Mouse (Mus musculus): Measurements from ENCODE around the gene Efna4. TPM values are rescaled to one million over a fixed set of nuclear protein-coding genes. Genes with fewer than 3 reads are reported as not detected.
A peak's percentile ranks its signal among the peaks of the same experiment; 100 is the strongest.

The Efna4 gene
- polyA plus RNA-seq, 1 experiment from 2014 or later = 0.36 TPM

DNA sequence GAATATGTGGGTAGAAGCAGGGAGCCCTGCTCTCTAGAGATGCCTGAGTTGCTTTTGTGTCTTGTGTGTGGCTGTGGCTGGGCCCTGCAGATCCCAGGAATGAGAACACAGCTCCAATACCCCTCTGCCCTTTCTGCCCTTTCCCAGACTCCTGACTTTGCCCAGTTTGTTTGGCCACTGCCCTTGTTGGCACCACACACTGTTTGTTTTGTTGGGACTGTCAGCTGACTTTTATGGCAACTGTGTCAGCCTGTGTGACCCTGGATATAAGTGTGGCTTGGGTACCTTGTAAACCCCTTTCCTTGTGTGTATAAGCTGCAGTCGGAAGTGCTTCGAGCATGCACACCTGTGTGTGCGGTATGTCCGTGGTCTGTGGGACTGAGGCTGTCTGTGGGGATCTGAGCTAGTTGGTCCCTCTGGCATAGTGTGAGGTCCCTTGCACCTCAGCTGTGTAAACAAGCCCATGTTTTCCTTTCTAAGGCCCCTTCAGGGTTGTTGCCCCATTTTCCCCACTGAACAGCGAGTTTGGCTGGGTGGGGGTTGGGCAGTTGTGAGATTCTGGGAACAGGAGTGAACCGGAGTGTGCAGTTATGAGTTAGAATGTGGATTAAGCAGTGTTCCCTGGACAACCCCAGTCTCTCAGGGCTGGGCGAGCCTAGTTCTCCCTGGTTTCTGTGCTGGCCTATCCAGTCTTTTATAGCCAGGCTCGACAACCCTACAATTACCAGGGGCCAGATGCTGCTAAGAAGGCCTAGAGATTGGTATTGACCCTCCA is 32.1 kb downstream of the Efna4 start:
- H3K4me3 ChIP-seq (ENCODE audit: low read depth, low read length) = no peak overlapping the region
- no peaks in the 10 kb centered on the region for H3K9me3 ChIP-seq (ENCODE audit: low read length)
- H3K9ac ChIP-seq (replicated peaks) = peak overlapping the region; percentile 34
- TF ChIP-seq EP300 (IDR thresholded peaks at IDR 0.05; ENCODE audit: low read depth) (no peak), CTCF (IDR thresholded peaks at IDR 0.05; ENCODE audit: low read depth) (no peak)
- H3K4me1 ChIP-seq (ENCODE audit: insufficient read depth) = peaks cover 5% of the 10 kb centered on the region
- WGBS (ENCODE audit: insufficient replicate concordance) = 65% methylated on average over 8 of the region's 8 CpGs
- peak overlapping the region; percentile 55 for H3K27ac ChIP-seq (ENCODE audit: low read depth)
- DNase-seq = no peak
- no peak overlapping the region for H3K4me2 ChIP-seq (ENCODE audit: low read depth, low read length)
- H3K36me3 ChIP-seq (replicated peaks; ENCODE audit: insufficient read depth, low read length) = no peaks in the 10 kb centered on the region
- H3K27me3 ChIP-seq (ENCODE audit: insufficient read depth, low read length) = no peaks in the 10 kb centered on the region
- peak; percentile 83 for ATAC-seq

DNA sequence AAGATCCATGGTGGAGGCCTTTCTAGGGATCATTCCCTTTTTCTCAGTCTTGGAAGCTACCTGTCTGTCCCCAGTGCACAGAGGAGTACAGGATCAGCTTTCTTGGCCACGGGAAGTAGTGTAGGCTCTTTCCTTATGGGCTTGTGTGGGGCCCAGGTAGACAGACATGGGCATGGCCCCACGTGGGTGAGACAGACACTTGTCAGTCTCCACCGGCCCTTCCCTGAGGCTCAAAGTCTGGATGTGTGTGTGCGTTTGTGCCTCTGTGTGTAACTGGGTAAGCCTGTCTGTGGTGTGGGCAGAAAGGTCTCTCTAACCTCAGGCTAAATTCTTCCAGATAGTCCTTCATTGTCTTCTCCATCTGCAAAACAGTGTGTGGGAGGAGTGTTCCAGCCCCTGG is 32.7 kb downstream of the Efna4 start:
- ATAC-seq (no peak), DNase-seq (no peak)
- WGBS (ENCODE audit: insufficient replicate concordance) = 60% methylated on average over 4 of the region's 4 CpGs
- no peak overlapping the region for H3K4me3 ChIP-seq (ENCODE audit: low read depth, low read length)
- peaks cover 5% of the 10 kb centered on the region for H3K4me1 ChIP-seq (ENCODE audit: insufficient read depth)
- H3K36me3 ChIP-seq (replicated peaks; ENCODE audit: insufficient read depth, low read length) = no peaks in the 10 kb centered on the region
- H3K27ac ChIP-seq (ENCODE audit: low read depth) = peak overlapping the region; percentile 55
- H3K9ac ChIP-seq (replicated peaks) = peak overlapping the region; percentile 34
- no peaks in the 10 kb centered on the region for H3K9me3 ChIP-seq (ENCODE audit: low read length)
- 0 out of 2 replicates have a peak, but pooled peaks cover 2% of the 10 kb centered on the region for H3K27me3 ChIP-seq (ENCODE audit: insufficient read depth, low read length)
- no peak overlapping the region for H3K4me2 ChIP-seq (ENCODE audit: low read depth, low read length)
- TF ChIP-seq CTCF (IDR thresholded peaks at IDR 0.05; ENCODE audit: low read depth) (no peak), EP300 (IDR thresholded peaks at IDR 0.05; ENCODE audit: low read depth) (no peak)

DNA sequence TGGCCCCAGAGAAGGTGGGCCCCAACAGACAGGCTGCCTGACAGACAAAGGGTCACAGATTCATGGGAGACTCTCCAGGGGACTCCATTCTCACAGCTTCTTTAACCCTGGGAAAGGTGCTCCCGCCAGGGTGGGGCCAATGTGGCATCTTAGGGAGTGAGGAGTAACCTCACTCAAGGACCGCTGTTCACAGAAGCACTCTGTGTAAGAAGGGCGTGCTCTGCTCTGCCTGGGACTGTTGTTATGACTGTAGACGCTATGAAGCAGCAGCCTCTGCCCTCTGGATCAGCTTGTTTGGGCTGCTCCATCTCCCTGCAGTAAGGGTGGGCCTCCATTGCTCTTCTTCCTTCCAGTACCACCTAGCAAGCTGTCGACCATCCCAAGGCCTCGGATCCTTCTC is 33.4 kb downstream of the Efna4 start:
- no peak for ATAC-seq
- Histone ChIP-seq H3K27ac (ENCODE audit: low read depth) (no peak overlapping the region), H3K4me1 (ENCODE audit: insufficient read depth) (peaks cover 5% of the 10 kb centered on the region), H3K4me3 (ENCODE audit: low read depth, low read length) (no peak overlapping the region), H3K27me3 (ENCODE audit: insufficient read depth, low read length) (0 out of 2 replicates have a peak, but pooled peaks cover 3% of the 10 kb centered on the region), H3K9ac (replicated peaks) (no peak overlapping the region), H3K36me3 (replicated peaks; ENCODE audit: insufficient read depth, low read length) (no peaks in the 10 kb centered on the region), H3K4me2 (ENCODE audit: low read depth, low read length) (no peak overlapping the region), H3K9me3 (ENCODE audit: low read length) (no peaks in the 10 kb centered on the region)
- TF ChIP-seq CTCF (IDR thresholded peaks at IDR 0.05; ENCODE audit: low read depth) (no peak), EP300 (IDR thresholded peaks at IDR 0.05; ENCODE audit: low read depth) (no peak)
- 72% methylated on average over 6 of the region's 6 CpGs for WGBS (ENCODE audit: insufficient replicate concordance)
- no peak for DNase-seq

DNA sequence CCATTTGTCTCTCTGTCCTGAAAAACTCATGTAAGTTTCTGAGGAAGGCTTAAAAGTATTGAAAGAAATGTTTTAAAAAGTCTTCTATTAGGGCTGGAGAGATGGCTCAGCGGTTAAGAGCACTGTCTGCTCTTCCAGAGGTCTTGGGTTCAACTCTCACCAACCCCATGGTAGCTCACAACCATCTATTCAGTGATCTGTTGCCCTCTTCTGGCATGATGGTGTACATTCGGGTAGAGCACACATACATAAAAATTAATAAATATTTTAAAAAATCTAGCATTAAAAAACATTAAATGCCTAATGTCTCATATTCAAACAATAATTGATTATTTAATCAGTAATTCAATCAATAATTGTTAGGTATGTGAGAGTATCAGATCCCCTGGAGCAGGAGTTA is 37.3 kb downstream of the Efna4 start:
- Histone ChIP-seq H3K27ac (ENCODE audit: low read depth) (peak overlapping the region; percentile 86), H3K4me3 (ENCODE audit: low read depth, low read length) (no peak overlapping the region), H3K4me2 (ENCODE audit: low read depth, low read length) (no peak overlapping the region), H3K4me1 (ENCODE audit: insufficient read depth) (peaks cover 5% of the 10 kb centered on the region), H3K27me3 (ENCODE audit: insufficient read depth, low read length) (0 out of 2 replicates have a peak, but pooled peaks cover 3% of the 10 kb centered on the region), H3K9me3 (ENCODE audit: low read length) (no peaks in the 10 kb centered on the region), H3K9ac (replicated peaks) (no peak overlapping the region), H3K36me3 (replicated peaks; ENCODE audit: insufficient read depth, low read length) (no peaks in the 10 kb centered on the region)
- peak; percentile 35 for ATAC-seq
- no peak for DNase-seq
- 62% methylated on average over 2 of the region's 2 CpGs for WGBS (ENCODE audit: insufficient replicate concordance)
- TF ChIP-seq EP300 (IDR thresholded peaks at IDR 0.05; ENCODE audit: low read depth) = no peak
- TF ChIP-seq CTCF (IDR thresholded peaks at IDR 0.05; ENCODE audit: low read depth) = peak; percentile 43

DNA sequence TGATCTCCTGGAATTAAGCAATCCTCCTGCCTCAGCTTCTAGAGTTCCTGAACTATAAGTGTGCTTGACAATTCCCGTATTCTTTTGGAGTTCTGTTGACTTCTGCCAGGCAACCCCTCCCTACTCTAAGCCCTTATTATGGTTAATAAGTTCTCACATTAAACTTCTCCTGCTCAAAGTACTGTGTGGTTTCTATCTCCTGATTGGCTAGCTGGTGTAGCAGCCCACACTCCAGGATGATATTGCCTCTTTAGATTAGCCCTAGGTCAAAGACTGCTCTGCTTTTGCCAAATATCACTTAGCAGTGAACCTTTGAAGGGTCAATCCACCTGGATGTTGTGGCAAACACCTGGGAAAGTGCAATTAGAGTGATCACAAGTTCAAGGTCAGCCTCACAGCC is 37.8 kb downstream of the Efna4 start:
- ATAC-seq = peak; percentile 87
- Histone ChIP-seq H3K9me3 (ENCODE audit: low read length) (no peaks in the 10 kb centered on the region), H3K27me3 (ENCODE audit: insufficient read depth, low read length) (0 out of 2 replicates have a peak, but pooled peaks cover 3% of the 10 kb centered on the region), H3K9ac (replicated peaks) (peak overlapping the region; percentile 51; the same call in 1 of the 2 replicates), H3K27ac (ENCODE audit: low read depth) (peak overlapping the region; percentile 86), H3K4me1 (ENCODE audit: insufficient read depth) (peaks cover 5% of the 10 kb centered on the region), H3K4me3 (ENCODE audit: low read depth, low read length) (peak overlapping the region; percentile 24), H3K4me2 (ENCODE audit: low read depth, low read length) (peak overlapping the region; percentile 67), H3K36me3 (replicated peaks; ENCODE audit: insufficient read depth, low read length) (no peaks in the 10 kb centered on the region)
- TF ChIP-seq EP300 (IDR thresholded peaks at IDR 0.05; ENCODE audit: low read depth) = peak; percentile 24; the same call in 1 of the 2 replicates
- TF ChIP-seq CTCF (IDR thresholded peaks at IDR 0.05; ENCODE audit: low read depth) = no peak
- 44% methylated on average over 1 of the region's 1 CpGs for WGBS (ENCODE audit: insufficient replicate concordance)
- DNase-seq = no peak

GRCm38 (mm10) chr3:89299499-89299898 is 38.3 kb downstream of the Efna4 start:
- peak; percentile 22 for ATAC-seq
- H3K9ac ChIP-seq (replicated peaks) = peak overlapping the region; percentile 51; the same call in 1 of the 2 replicates
- 5% methylated on average over 14 of the region's 14 CpGs for WGBS (ENCODE audit: insufficient replicate concordance)

More at GRCm38 (mm10) chr3:89299499-89299898, 38.3 kb downstream of the Efna4 start:
- TF ChIP-seq EP300 (IDR thresholded peaks at IDR 0.05; ENCODE audit: low read depth) (no peak), CTCF (IDR thresholded peaks at IDR 0.05; ENCODE audit: low read depth) (peak; percentile 23; the same call in 1 of the 2 replicates)
- Histone ChIP-seq H3K4me3 (ENCODE audit: low read depth, low read length) (peak overlapping the region; percentile 24), H3K27me3 (ENCODE audit: insufficient read depth, low read length) (0 out of 2 replicates have a peak, but pooled peaks cover 3% of the 10 kb centered on the region), H3K9me3 (ENCODE audit: low read length) (no peaks in the 10 kb centered on the region), H3K36me3 (replicated peaks; ENCODE audit: insufficient read depth, low read length) (no peaks in the 10 kb centered on the region), H3K27ac (ENCODE audit: low read depth) (peak overlapping the region; percentile 86), H3K4me1 (ENCODE audit: insufficient read depth) (peaks cover 5% of the 10 kb centered on the region), H3K4me2 (ENCODE audit: low read depth, low read length) (peak overlapping the region; percentile 67)
- DNase-seq = no peak

Data from liver, postnatal 0 days (tissue).